Mouse (Mus musculus): ENCODE measurements around the gene Cradd. TPM values are rescaled to one million over a fixed set of nuclear protein-coding genes. Genes with fewer than 3 reads are reported as not detected.

Cradd gene
- polyA plus RNA-seq, 1 experiment from 2014 or later, result 13.6 TPM

- 89% methylated on average over 5 of the region's 5 CpGs for WGBS
Observed at GRCm38 (mm10) chr10:95360048-95360447, 36.1 kb upstream of the Cradd start.

DNA sequence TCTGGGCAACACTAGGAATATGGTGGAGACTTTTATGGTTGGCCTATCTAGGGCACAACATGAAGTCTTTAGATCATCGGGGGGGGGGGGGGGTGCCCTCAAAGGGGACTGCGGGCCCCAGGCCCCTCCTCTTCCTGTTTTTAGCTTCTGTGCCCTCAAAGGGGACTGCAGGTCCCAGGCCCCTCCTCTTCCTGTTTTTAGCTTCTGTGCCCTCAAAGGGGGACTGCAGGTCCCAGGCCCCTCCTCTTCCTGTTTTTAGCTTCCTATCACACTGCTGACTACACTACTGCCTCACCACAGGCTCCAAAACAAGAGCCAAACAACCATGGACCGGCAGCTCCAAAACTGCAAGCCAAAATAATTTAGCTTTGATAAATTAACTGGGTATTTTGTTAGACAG is 33.8 kb upstream of the Cradd start:
- no peak overlapping the region for H3K4me3 ChIP-seq (ENCODE audit: low read depth, low read length)
- H3K27me3 ChIP-seq (ENCODE audit: control insufficient read depth, insufficient read depth, low read length), result no peaks in the 10 kb centered on the region
- H3K9me3 ChIP-seq (ENCODE audit: control insufficient read depth, low read length), result no peaks in the 10 kb centered on the region

More at GRCm38 (mm10) chr10:95360048-95360447, 36.1 kb upstream of the Cradd start:
- Histone ChIP-seq H3K4me1 (ENCODE audit: control insufficient read depth, insufficient read depth, low read length) (no peaks in the 10 kb centered on the region), H3K4me2 (ENCODE audit: low read depth, low read length) (no peak overlapping the region), H3K9me3 (ENCODE audit: control insufficient read depth, low read length) (no peaks in the 10 kb centered on the region), H3K27ac (ENCODE audit: low read depth, low read length) (no peak overlapping the region), H3K36me3 (ENCODE audit: control insufficient read depth, insufficient read depth, low read length) (no peaks in the 10 kb centered on the region), H3K4me3 (ENCODE audit: low read depth, low read length) (no peak overlapping the region), H3K27me3 (ENCODE audit: control insufficient read depth, insufficient read depth, low read length) (no peaks in the 10 kb centered on the region), H3K9ac (replicated peaks; ENCODE audit: low read depth, low read length) (no peak overlapping the region)
- no peak for ATAC-seq (ENCODE audit: low read depth)

GRCm38 (mm10) chr10:95356711-95357110 is 32.8 kb upstream of the Cradd start:
- Histone ChIP-seq H3K36me3 (ENCODE audit: control insufficient read depth, insufficient read depth, low read length) (no peaks in the 10 kb centered on the region), H3K4me2 (ENCODE audit: low read depth, low read length) (no peak overlapping the region), H3K9ac (replicated peaks; ENCODE audit: low read depth, low read length) (no peak overlapping the region), H3K4me3 (ENCODE audit: low read depth, low read length) (no peak overlapping the region), H3K27ac (ENCODE audit: low read depth, low read length) (no peak overlapping the region), H3K4me1 (ENCODE audit: control insufficient read depth, insufficient read depth, low read length) (no peaks in the 10 kb centered on the region), H3K9me3 (ENCODE audit: control insufficient read depth, low read length) (no peaks in the 10 kb centered on the region), H3K27me3 (ENCODE audit: control insufficient read depth, insufficient read depth, low read length) (no peaks in the 10 kb centered on the region)
- WGBS, result 84% methylated on average over 7 of the region's 7 CpGs
- ATAC-seq (ENCODE audit: low read depth), result no peak

More for the DNA sequence above, 33.8 kb upstream of the Cradd start:
- Histone ChIP-seq H3K27ac (ENCODE audit: low read depth, low read length) (no peak overlapping the region), H3K4me2 (ENCODE audit: low read depth, low read length) (no peak overlapping the region), H3K36me3 (ENCODE audit: control insufficient read depth, insufficient read depth, low read length) (no peaks in the 10 kb centered on the region), H3K9ac (replicated peaks; ENCODE audit: low read depth, low read length) (no peak overlapping the region), H3K4me1 (ENCODE audit: control insufficient read depth, insufficient read depth, low read length) (no peaks in the 10 kb centered on the region)
- WGBS, result 95% methylated on average over 3 of the region's 3 CpGs
- no peak for ATAC-seq (ENCODE audit: low read depth)

- no peak overlapping the region for H3K4me3 ChIP-seq (ENCODE audit: low read depth, low read length)
- no peaks in the 10 kb centered on the region for H3K9me3 ChIP-seq (ENCODE audit: control insufficient read depth, low read length)
- H3K9ac ChIP-seq (replicated peaks; ENCODE audit: low read depth, low read length), result no peak overlapping the region
- no peak overlapping the region for H3K4me2 ChIP-seq (ENCODE audit: low read depth, low read length)
- ATAC-seq (ENCODE audit: low read depth), result peak; percentile 38; the same call in 1 of the 2 replicates
- no peaks in the 10 kb centered on the region for H3K4me1 ChIP-seq (ENCODE audit: control insufficient read depth, insufficient read depth, low read length)
- H3K27me3 ChIP-seq (ENCODE audit: control insufficient read depth, insufficient read depth, low read length), result no peaks in the 10 kb centered on the region
- no peak overlapping the region for H3K27ac ChIP-seq (ENCODE audit: low read depth, low read length)
- 20% methylated on average over 6 of the region's 6 CpGs for whole genome bisulfite sequencing
- no peaks in the 10 kb centered on the region for H3K36me3 ChIP-seq (ENCODE audit: control insufficient read depth, insufficient read depth, low read length)
Observed at GRCm38 (mm10) chr10:95355678-95356268, 31.8 kb upstream of the Cradd start.

- no peaks in the 10 kb centered on the region for H3K36me3 ChIP-seq (ENCODE audit: control insufficient read depth, insufficient read depth, low read length)
- no peak overlapping the region for H3K27ac ChIP-seq (ENCODE audit: low read depth, low read length)
- no peak overlapping the region for H3K4me3 ChIP-seq (ENCODE audit: low read depth, low read length)
- H3K4me1 ChIP-seq (ENCODE audit: control insufficient read depth, insufficient read depth, low read length), result no peaks in the 10 kb centered on the region
- H3K27me3 ChIP-seq (ENCODE audit: control insufficient read depth, insufficient read depth, low read length), result no peaks in the 10 kb centered on the region
- ATAC-seq (ENCODE audit: low read depth), result no peak
- H3K4me2 ChIP-seq (ENCODE audit: low read depth, low read length), result no peak overlapping the region
- H3K9me3 ChIP-seq (ENCODE audit: control insufficient read depth, low read length), result no peaks in the 10 kb centered on the region
- H3K9ac ChIP-seq (replicated peaks; ENCODE audit: low read depth, low read length), result no peak overlapping the region
Observed at GRCm38 (mm10) chr10:95354673-95355072, 30.7 kb upstream of the Cradd start.

- Histone ChIP-seq H3K9ac (replicated peaks; ENCODE audit: low read depth, low read length) (no peak overlapping the region), H3K4me1 (ENCODE audit: control insufficient read depth, insufficient read depth, low read length) (no peaks in the 10 kb centered on the region), H3K27ac (ENCODE audit: low read depth, low read length) (no peak overlapping the region), H3K9me3 (ENCODE audit: control insufficient read depth, low read length) (no peaks in the 10 kb centered on the region), H3K27me3 (ENCODE audit: control insufficient read depth, insufficient read depth, low read length) (no peaks in the 10 kb centered on the region), H3K4me2 (ENCODE audit: low read depth, low read length) (no peak overlapping the region), H3K4me3 (ENCODE audit: low read depth, low read length) (no peak overlapping the region), H3K36me3 (ENCODE audit: control insufficient read depth, insufficient read depth, low read length) (no peaks in the 10 kb centered on the region)
- WGBS, result 73% methylated on average over 6 of the region's 6 CpGs
- ATAC-seq (ENCODE audit: low read depth), result no peak
Observed at GRCm38 (mm10) chr10:95354047-95354446, 30.1 kb upstream of the Cradd start.

- no peaks in the 10 kb centered on the region for H3K27me3 ChIP-seq (ENCODE audit: control insufficient read depth, insufficient read depth, low read length)
- no peak for ATAC-seq (ENCODE audit: low read depth)
- H3K9ac ChIP-seq (replicated peaks; ENCODE audit: low read depth, low read length), result no peak overlapping the region
- no peak overlapping the region for H3K4me3 ChIP-seq (ENCODE audit: low read depth, low read length)
- 85% methylated on average over 3 of the region's 3 CpGs for WGBS
- H3K4me2 ChIP-seq (ENCODE audit: low read depth, low read length), result no peak overlapping the region
- no peaks in the 10 kb centered on the region for H3K36me3 ChIP-seq (ENCODE audit: control insufficient read depth, insufficient read depth, low read length)
- no peak overlapping the region for H3K27ac ChIP-seq (ENCODE audit: low read depth, low read length)
- H3K4me1 ChIP-seq (ENCODE audit: control insufficient read depth, insufficient read depth, low read length), result no peaks in the 10 kb centered on the region
- no peaks in the 10 kb centered on the region for H3K9me3 ChIP-seq (ENCODE audit: control insufficient read depth, low read length)
Observed at GRCm38 (mm10) chr10:95348457-95348856, 24.5 kb upstream of the Cradd start.

- no peaks in the 10 kb centered on the region for H3K27me3 ChIP-seq (ENCODE audit: control insufficient read depth, insufficient read depth, low read length)
- WGBS, result 96% methylated on average over 3 of the region's 3 CpGs
- no peaks in the 10 kb centered on the region for H3K4me1 ChIP-seq (ENCODE audit: control insufficient read depth, insufficient read depth, low read length)
- no peaks in the 10 kb centered on the region for H3K36me3 ChIP-seq (ENCODE audit: control insufficient read depth, insufficient read depth, low read length)
- H3K4me3 ChIP-seq (ENCODE audit: low read depth, low read length), result no peak overlapping the region
- no peaks in the 10 kb centered on the region for H3K9me3 ChIP-seq (ENCODE audit: control insufficient read depth, low read length)
- H3K9ac ChIP-seq (replicated peaks; ENCODE audit: low read depth, low read length), result no peak overlapping the region
- H3K4me2 ChIP-seq (ENCODE audit: low read depth, low read length), result no peak overlapping the region
- ATAC-seq (ENCODE audit: low read depth), result no peak
- H3K27ac ChIP-seq (ENCODE audit: low read depth, low read length), result no peak overlapping the region
Observed at GRCm38 (mm10) chr10:95347776-95348175, 23.8 kb upstream of the Cradd start.

DNA sequence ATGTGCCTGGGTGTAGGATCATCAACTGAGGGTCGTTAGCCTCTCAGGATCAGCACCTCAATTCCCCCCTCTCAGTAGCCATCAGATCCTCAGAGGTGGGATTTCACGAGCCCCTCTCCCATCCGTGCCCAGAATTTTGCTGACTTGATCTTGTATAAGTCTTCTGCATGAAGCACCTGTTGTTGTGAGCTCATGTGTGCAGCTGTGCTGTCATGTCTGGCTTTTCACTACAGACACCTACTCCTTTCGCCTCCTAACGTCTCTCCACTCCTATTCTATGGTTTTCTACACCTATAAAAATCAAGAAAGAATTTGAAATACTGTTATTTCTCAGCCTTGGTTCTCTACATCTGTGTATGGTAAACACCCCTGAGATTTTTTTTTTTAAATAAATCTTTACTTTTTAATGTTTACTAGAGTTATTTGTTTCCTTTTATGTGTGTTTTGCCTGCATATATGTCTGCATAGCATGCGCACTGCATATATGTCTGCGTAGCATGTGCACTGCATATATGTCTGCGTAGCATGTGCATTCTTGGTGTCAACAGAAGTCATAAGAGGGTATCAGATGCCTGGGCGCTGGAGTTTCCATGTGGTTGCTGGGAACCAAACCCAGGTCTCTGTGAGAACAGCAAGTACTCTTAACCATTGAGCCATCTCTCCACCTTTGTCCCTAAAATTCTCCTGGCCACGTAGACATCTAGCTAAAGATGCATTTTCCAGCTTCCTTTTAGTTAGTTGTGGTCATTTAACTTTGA is 19.1 kb upstream of the Cradd start:
- Histone ChIP-seq H3K9me3 (ENCODE audit: control insufficient read depth, low read length) (no peaks in the 10 kb centered on the region), H3K9ac (replicated peaks; ENCODE audit: low read depth, low read length) (no peak overlapping the region), H3K36me3 (ENCODE audit: control insufficient read depth, insufficient read depth, low read length) (no peaks in the 10 kb centered on the region), H3K4me3 (ENCODE audit: low read depth, low read length) (no peak overlapping the region), H3K27me3 (ENCODE audit: control insufficient read depth, insufficient read depth, low read length) (no peaks in the 10 kb centered on the region), H3K4me2 (ENCODE audit: low read depth, low read length) (no peak overlapping the region), H3K27ac (ENCODE audit: low read depth, low read length) (no peak overlapping the region), H3K4me1 (ENCODE audit: control insufficient read depth, insufficient read depth, low read length) (no peaks in the 10 kb centered on the region)
- ATAC-seq (ENCODE audit: low read depth), result no peak
- WGBS, result 90% methylated on average over 10 of the region's 10 CpGs
